Mouse (Mus musculus) subcutaneous adipose tissue, adult 2 months (tissue): Measurements from ENCODE around the gene Otud4. TPM values are rescaled to one million over a fixed set of nuclear protein-coding genes. Genes with fewer than 3 reads are reported as not detected.

Experiments used
- polyA plus RNA-seq: library from polyadenylated mRNA; depleted of rRNA; stranded (reverse); fragments of >200 nt; gene quantifications from 2 replicates; pipeline ENCODE4 v1.2.3, GENCODE M21; 2012; ENCODE audit warnings: low replicate concordance; rRNA removed

Gene Otud4
- 23.2 and 48.2 TPM in 2 replicates for polyA plus RNA-seq

DNA sequence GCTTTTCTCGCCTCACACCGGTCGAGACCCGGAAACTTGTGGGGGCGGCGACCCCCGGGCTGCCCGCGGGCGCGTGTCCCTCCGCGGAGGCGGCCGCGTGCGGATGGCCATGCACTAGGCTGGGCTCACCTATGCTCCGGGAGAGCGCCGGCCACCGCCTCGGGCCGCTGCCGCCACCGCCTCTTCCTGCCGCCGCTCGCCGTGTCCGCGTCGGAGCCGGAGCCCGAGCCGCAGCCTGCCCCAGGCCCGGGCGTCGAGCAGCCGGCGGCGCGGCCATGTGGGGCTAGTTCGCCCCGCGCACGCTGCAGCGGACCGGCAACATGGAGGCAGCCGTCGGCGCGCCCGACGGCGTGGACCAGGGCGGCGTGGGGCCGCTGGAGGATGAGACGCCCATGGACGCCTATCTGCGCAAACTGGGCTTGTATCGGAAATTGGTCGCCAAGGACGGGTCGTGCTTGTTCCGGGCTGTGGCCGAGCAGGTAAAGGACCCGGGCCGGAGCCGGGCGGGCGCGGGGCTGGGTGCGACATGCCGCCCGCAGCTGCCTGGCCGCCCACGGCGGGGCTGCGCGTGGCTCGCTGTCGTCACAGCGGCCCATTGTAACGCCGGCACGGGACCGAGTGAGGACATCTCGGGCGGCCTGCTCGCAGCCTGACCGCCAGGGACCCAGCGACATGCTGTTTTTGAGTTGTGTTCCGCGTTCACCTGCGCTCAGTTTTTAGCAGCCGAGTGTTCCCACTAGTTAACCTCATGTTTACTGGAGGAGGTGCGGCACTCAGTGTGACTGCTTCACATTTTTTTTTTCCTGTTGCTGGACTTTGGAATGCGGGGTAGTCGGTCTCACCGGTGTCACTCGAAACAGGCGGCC, at the start of gene Otud4:
Otud4 (plus strand) TSS at position 33 of the 866 bp plus-strand sequence.

DNA sequence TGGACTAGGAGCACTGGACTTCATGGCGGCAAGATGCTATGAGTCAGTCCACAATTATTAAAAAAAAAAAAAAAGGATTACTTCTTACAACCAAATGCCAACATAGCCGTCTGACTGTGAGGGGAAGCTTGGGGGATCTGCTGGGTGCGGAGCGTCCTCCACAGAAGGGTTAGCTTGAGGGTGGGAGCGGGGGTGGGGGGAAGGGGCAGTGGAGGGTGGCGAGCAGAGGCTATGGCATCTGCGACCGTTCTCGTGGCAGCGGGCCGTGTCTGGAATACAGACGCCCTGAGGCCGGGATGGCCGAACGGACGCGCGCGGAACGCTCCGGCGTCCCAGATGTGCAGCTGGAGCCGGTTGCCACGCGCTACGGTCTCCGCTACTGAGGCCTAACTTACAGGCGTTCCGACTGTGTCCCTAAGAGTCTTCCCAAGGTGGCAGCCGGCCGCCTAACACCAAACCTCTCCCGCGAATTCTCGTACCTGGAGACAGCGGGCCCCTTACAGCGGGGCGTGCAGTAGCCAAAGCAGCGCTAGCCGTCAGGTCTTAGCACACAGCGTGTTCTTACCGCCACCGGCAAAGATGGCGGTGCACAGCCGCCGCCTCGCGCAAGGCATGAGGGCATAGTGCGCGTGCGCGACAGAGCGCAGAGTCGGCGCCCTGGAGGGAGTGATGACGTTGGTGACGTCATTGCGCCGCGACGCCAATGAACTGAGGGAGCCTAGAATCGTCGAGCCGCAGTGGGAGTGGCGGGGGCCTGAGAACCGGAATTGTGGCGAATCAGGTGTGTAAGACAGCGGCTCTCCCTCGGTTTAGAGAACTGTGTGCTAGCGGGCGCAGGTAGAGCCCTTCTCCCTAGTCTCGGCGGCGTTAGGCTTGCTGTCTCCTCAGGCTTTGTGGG, 71.9 kb downstream of the Otud4 start, which contains the start of the genes Abce1 and Anapc10:
Abce1 (minus strand) TSS at position 677 of the 898 bp plus-strand sequence.
Anapc10 (plus strand) TSS at position 757 of the 898 bp plus-strand sequence.

Other genes starting within 250 kb of the Otud4 start
- gene Smad1, start 240.1 kb upstream of the Otud4 start, polyA plus RNA-seq: 37.5 and 65.0 TPM in 2 replicates
- gene Abce1, start 72.1 kb downstream of the Otud4 start, polyA plus RNA-seq: 17.9 and 27.2 TPM in 2 replicates
- 2.0 and 2.2 TPM in 2 replicates for gene Anapc10, start 72.2 kb downstream of the Otud4 start, polyA plus RNA-seq